Mouse (Mus musculus) right cerebral cortex, adult 18-20 months (tissue): ENCODE data around the gene Chml.

ENCODE experiments used
- DNase-seq: peaks from one replicate; pipeline ENCODE4 v3.0.0; 2022; ENCODE audit warnings: mixed read lengths

The Chml gene

DNA sequence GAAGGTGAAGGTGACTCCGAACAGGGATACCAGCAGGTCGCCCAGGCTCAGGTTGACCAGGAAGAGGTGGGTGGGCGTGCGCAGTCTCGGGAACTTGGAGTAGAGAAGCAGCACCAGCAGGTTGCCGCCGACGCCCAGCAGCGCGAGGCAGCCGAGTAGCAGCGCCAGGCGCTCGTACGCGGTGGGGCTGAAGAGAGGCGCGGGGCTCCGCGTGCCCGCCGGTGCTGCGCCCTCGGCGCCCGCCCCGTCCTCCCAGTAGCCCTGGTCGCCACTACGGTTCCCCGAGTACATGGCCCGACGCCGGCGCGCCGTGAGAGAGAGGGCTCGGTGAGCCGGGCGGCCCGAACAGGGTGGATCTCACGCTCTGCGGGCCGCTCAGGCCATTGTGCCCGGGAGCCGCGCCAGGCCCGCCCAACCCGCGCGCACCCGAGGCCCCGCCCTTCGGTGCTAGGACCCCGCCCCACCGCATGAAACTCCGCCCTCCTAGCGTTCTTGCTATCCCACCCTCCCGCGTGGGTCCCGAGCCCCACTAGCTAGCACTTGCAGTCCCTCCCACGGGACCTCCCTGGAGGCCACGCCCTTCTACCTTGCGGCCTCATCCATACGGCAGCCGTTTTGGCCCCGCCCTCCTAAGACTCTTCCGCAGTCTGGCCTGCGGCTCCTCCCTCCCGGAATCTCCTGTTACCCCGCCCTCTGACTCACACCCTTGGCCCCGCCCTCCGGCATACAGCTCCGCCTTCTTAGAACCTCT is at the start of gene Chml, which contains the start of gene Opn3:
Gene Chml (minus strand): TSS at position 656 of the 751 bp plus-strand sequence.
Gene Opn3 (minus strand): TSS at position 531 of the 751 bp plus-strand sequence.
- peak; percentile 98 for DNase-seq

- DNase-seq, result no peak
These were observed 33.1 kb upstream of the Chml start for GRCm38 (mm10) chr1:175725771-175726170.

GRCm38 (mm10) chr1:175716832-175717231 is 24.1 kb upstream of the Chml start:
- DNase-seq, result no peak

- no peak for DNase-seq
These were observed 19.7 kb upstream of the Chml start for GRCm38 (mm10) chr1:175712338-175712909.

GRCm38 (mm10) chr1:175708013-175708412 is 15.3 kb upstream of the Chml start:
- no peak for DNase-seq

- DNase-seq, result no peak
These were observed 14.9 kb upstream of the Chml start for GRCm38 (mm10) chr1:175707599-175707998.

- no peak for DNase-seq
These were observed 8.4 kb upstream of the Chml start for GRCm38 (mm10) chr1:175701145-175701544.

DNA sequence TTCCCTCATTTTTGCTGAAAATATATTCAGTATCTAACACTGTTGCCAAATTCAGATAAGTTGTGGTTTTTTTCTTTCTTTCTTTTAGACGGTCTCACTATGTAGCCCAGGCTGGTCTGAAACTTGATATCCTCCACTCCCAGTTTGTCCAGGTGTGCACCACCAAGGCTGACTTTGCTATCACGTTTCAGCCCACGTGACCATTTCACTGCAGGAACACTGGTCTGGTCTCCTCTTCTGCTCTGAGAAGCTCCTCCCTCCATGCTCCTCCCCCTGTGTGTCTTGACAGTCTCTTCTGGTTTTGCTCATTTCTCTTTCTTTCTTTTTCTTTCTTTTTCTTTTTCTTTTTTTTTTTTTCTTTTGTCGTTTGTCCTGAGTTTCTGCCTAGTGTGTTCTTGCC is 7.1 kb upstream of the Chml start:
- no peak for DNase-seq

DNA sequence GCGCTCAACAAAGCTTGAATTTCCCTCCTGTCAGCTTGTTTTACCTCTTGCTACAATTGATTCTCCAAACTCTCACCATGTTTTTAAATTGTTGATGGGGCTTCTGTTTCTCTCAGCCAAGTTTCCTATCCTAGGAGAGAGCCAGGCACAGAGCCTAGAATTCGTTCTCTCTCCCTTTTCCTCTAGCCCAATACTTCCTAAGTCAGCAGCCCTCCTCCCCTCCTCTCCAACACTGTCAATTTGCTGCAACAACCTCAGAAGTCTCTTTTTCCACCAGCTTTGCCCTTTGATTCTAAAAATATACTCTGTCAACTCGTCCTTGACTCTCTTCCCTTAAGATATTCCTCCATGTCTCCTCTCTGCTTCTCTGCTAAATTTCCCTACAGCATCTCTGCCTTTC is 6.7 kb upstream of the Chml start:
- DNase-seq, result no peak

- no peak for DNase-seq
These were observed 5.6 kb upstream of the Chml start, which contains the start of gene Wdr64 for GRCm38 (mm10) chr1:175698293-175698692. Gene Wdr64 (plus strand): TSS chr1:175698593.

DNA sequence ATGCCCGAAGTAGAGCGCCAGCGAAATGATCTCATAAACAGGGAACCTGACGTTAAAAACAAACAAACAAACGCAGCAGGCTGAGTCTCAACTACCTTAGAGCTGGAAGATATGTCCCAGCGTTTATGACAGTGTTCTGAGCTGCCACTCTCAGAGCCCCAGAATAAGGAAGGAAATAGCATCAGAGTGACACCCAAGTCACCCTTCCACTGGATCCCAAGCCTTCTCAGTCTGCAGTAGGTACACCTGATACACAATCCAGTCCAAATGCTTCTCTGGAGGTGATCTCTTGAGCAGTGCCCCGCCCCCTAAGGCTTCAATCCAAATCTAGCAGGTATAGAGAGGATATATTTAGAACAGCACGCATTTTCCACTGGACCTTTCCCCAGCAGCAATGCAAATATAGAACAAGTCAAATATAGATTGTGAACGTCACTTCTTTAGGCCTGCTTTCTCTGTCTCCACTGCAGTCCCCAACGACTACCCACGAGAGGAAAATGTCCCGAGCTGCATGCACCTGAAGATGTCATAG is 794 bp upstream of the Chml start:
- no peak for DNase-seq

GRCm38 (mm10) chr1:175692997-175693361 is 278 bp upstream of the Chml start:
- no peak for DNase-seq

- DNase-seq, result no peak
These were observed 935 bp downstream of the Chml start for GRCm38 (mm10) chr1:175691686-175692245.

- no peak for DNase-seq
These were observed 11.7 kb downstream of the Chml start for GRCm38 (mm10) chr1:175680995-175681394.

GRCm38 (mm10) chr1:175677459-175677858 is 15.2 kb downstream of the Chml start:
- DNase-seq, result no peak

GRCm38 (mm10) chr1:175675116-175675515 is 17.6 kb downstream of the Chml start:
- DNase-seq, result no peak

GRCm38 (mm10) chr1:175673563-175674325 is 19.0 kb downstream of the Chml start:
- DNase-seq, result no peak

- DNase-seq, result no peak
These were observed 21.1 kb downstream of the Chml start for GRCm38 (mm10) chr1:175671626-175672025.

GRCm38 (mm10) chr1:175670042-175670441 is 22.7 kb downstream of the Chml start:
- DNase-seq, result no peak

GRCm38 (mm10) chr1:175669456-175669855 is 23.2 kb downstream of the Chml start:
- DNase-seq, result no peak

DNA sequence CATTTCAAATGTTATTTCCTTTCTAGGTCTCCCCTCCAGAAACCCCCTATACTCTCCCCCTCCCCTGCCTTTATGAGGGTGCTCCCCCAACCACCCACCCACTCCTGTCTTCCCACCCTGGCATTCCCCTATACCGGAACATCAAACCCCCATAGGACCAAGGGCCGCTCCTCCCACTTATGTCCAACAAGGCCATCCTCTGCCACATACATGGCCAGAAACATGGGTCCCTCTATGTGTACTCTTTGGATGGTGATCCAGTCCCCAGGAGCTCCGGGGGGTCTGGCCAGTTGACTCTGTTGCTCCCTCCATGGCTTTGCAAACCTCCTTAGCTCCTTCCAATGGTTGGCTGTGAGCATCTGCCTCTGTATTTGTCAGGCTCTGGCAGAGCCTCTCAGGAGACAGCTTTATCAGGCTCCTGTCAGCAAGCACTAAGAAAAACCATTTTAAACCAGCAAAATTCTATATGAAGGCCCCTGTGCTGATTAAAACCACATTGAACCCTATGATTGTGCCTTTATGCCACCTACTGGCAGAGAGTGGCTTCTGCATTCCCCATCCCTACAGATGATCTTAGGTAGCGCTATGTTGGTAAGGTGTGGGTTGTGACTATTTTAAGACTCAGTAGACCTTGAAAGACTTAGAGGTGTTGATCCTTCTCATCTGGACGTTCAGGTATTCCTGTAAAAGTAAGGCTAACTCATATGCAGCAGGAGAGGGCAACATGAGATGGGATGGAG is 23.9 kb downstream of the Chml start:
- peak; percentile 23 for DNase-seq

- DNase-seq, result no peak
These were observed 32.8 kb downstream of the Chml start for GRCm38 (mm10) chr1:175659900-175660299.
